8 mouse cellular contexts compared by ENCODE assay signal in the genomic region with DNA sequence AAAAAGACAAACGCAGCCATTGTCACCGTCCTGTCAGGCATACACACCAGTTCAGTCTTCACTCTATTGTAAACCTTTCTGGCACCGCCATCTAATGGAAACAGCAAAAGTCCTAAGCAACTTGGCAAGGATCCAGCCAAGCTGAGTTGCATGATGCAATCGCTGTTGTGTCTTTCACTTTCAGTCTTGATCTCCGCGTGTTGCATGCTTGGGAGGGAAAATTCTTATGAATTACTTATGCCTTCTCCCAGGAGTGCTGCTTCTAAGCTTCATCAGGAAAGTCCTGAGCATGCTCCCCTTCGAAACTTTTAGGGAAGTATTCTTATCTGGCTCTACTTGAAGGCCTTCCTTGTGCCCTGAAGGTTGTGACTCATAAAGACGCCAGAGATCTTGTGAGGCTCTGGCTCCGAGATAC. TPM values are rescaled to one million over a fixed set of nuclear protein-coding genes. Genes with fewer than 3 reads are reported as not detected.
A peak's percentile ranks its signal among the peaks of the same experiment; 100 is the strongest.
DNase-seq lines count a peak whose midpoint lies in the region; TF ChIP-seq lines count a peak whose summit lies in the region.

No protein-coding gene starts in this region.

- intact Hi-C loops in left cerebral cortex, postnatal 36 days (cut with DNase I), result no loop called here

- H3K4me3 ChIP-seq in bone marrow, adult 2 months (replicated peaks; ENCODE audit: control insufficient read depth, low read depth, low read length), result peak overlapping the region; percentile 0

- no peak for TF ChIP-seq CTCF in bone marrow, adult 2 months (IDR thresholded peaks at IDR 0.05; ENCODE audit: control insufficient read depth, insufficient read depth, low read length)

- H3K4me1 ChIP-seq in bone marrow, adult 2 months (ENCODE audit: control insufficient read depth, insufficient read depth, low read length), result no peaks in the 10 kb centered on the region

- no peak for TF ChIP-seq POLR2A in bone marrow, adult 2 months (IDR thresholded peaks at IDR 0.05; ENCODE audit: borderline replicate concordance, control insufficient read depth, low read depth, low read length)

- peak; percentile 17 for DNase-seq in layer of hippocampus, adult 11-12 months (ENCODE audit: low spot score)
- DNase-seq in layer of hippocampus, postnatal 10 days (ENCODE audit: low spot score in 2 of 2), result no peak
- peak; percentile 11 to 22 for DNase-seq in CD8-positive naive resting alpha-beta T cell, adult 2 months (ENCODE audit: low read depth in 2 of 2, low spot score in 2 of 2)
- peak; percentile 34 for DNase-seq in kidney, postnatal 14 days
- peak; percentile 89 for DNase-seq in retina, postnatal 1 day
- no peak for DNase-seq in cerebellum, adult 9-10 months
- DNase-seq in left cerebral cortex, postnatal 36 days (ENCODE audit: low spot score in 2 of 2), result no peak

- WGBS in bone marrow, adult 2 months, result 45% methylated on average over 9 of the region's 9 CpGs

- H3K27ac ChIP-seq in bone marrow, adult 2 months (ENCODE audit: control insufficient read depth, insufficient read depth, low read depth, low read length, poor library complexity), result no peak overlapping the region

RNA-seq across cellular contexts. Expression of a gene that starts 19.4 kb away (rescaled TPM):
- 10 to 100 TPM; 72.2 to 73.1 TPM for total RNA-seq in layer of hippocampus, postnatal 10 days (2021)
- polyA plus RNA-seq in bone marrow, adult 2 months (2011; ENCODE audit: insufficient read depth, insufficient read length, low replicate concordance, missing spikeins), result 10.6 and 12.2 TPM in 2 replicates
- total RNA-seq in left cerebral cortex, postnatal 36 days (2021), result 10 to 100 TPM; 28.1 to 28.5 TPM

Comparison
In these comparisons a context has a peak if more than half of its experiments do, and no peak if none do; other contexts are left out.
1. DNase-seq: peak in layer of hippocampus, adult 11-12 months (single experiment), CD8-positive naive resting alpha-beta T cell, adult 2 months (2 of 2), kidney, postnatal 14 days (single experiment) and retina, postnatal 1 day (single experiment); none in layer of hippocampus, postnatal 10 days (0 of 2), cerebellum, adult 9-10 months (single experiment) and left cerebral cortex, postnatal 36 days (0 of 2).